ENCODE assay signal across 8 mouse cellular contexts in the genomic region with DNA sequence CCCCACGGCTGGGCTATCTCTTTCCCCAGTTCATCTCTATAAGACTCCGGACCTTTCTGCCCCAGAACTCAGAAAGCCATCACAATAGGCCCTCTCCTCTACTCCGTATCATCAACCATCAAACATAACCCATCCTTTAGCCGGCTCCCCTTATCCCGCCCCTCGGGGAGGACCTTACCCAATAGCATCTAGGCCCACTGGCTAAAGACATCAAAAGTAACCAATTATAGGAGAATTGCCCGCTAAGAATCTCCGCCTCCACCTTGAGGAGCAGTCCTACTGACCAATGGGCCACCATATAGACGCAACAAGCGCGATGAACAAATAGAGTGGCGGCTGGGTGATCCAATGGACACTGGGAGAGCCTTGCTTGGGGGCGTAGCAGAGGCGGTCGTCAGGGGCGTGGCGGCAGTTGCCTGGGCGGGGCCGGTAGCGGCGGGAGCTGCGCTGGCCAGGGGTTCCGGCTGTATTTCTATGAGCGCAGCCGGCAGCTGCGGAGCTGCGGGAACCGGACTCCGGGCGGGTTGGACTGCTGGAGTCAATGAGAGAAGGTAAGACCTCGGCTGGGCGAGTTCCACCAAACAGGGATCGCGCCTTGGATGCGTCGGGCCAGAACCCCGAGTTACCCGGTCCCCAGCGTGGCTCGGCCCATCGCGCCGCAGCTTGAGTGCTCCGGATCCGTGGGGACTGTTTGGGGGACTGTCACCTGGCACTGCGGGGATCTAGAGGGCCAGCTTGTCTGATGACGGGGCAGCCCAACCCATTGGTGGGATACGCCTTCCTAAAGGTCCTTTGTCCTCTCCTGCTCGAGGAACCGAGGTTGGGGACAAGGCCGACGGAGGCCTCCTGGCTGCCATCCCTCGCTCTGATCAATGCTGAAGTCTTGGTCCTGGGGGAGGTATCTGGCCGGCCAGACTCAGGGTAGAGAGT. TPM values are rescaled to one million over a fixed set of nuclear protein-coding genes. Genes with fewer than 3 reads are reported as not detected.
DNase-seq lines count a peak whose midpoint lies in the region; ATAC-seq and TF ChIP-seq lines count a peak whose summit lies in the region.

A gene (plus strand): TSS at position 411 of the 930 bp plus-strand sequence.

- H3K36me3 ChIP-seq in embryonic facial prominence, embryonic 15.5 days, result no peaks in the 10 kb centered on the region
- no peaks in the 10 kb centered on the region for H3K36me3 ChIP-seq in limb, embryonic 14.5 days (ENCODE audit: control insufficient read depth, insufficient read depth, low read length)
- H3K36me3 ChIP-seq in midbrain, postnatal 0 days (ENCODE audit: insufficient read depth, low read length), result no peaks in the 10 kb centered on the region

- H3K27me3 ChIP-seq in embryonic facial prominence, embryonic 15.5 days, result no peaks in the 10 kb centered on the region
- no peaks in the 10 kb centered on the region for H3K27me3 ChIP-seq in limb, embryonic 14.5 days (ENCODE audit: control insufficient read depth, insufficient read depth, low read length)
- no peaks in the 10 kb centered on the region for H3K27me3 ChIP-seq in midbrain, postnatal 0 days (ENCODE audit: insufficient read depth, low read length)

- peak within 1 kb of the TSS; percentile 96 for H3K4me3 ChIP-seq in bone marrow, adult 2 months (replicated peaks; ENCODE audit: control insufficient read depth, low read depth, low read length)
- peak within 1 kb of the TSS; percentile 80 for H3K4me3 ChIP-seq in embryonic facial prominence, embryonic 15.5 days (replicated peaks)
- H3K4me3 ChIP-seq in limb, embryonic 14.5 days (replicated peaks; ENCODE audit: low read length), result peak within 1 kb of the TSS; percentile 55
- peak within 1 kb of the TSS; percentile 73 for H3K4me3 ChIP-seq in midbrain, postnatal 0 days (ENCODE audit: low read depth, low read length)

- peak; percentile 84; the same call in 1 of the 2 replicates for TF ChIP-seq POLR2A in bone marrow, adult 2 months (IDR thresholded peaks at IDR 0.05; ENCODE audit: borderline replicate concordance, control insufficient read depth, low read depth, low read length)
- peak; percentile 47; the same call in 1 of the 2 replicates for TF ChIP-seq POLR2A in limb, embryonic 14.5 days (IDR thresholded peaks at IDR 0.05; ENCODE audit: borderline replicate concordance, extremely low read depth, insufficient read depth, insufficient read length)

- peak within 1 kb of the TSS; percentile 70 for H3K27ac ChIP-seq in bone marrow, adult 2 months (ENCODE audit: control insufficient read depth, insufficient read depth, low read depth, low read length, poor library complexity)
- peak within 1 kb of the TSS; percentile 78; the same call in 1 of the 2 replicates for H3K27ac ChIP-seq in embryonic facial prominence, embryonic 15.5 days (replicated peaks)
- H3K27ac ChIP-seq in limb, embryonic 14.5 days (replicated peaks; ENCODE audit: low read depth, low read length), result peak within 1 kb of the TSS; percentile 40
- H3K27ac ChIP-seq in midbrain, postnatal 0 days (ENCODE audit: low read depth, low read length), result peak within 1 kb of the TSS; percentile 79

- peak within 1 kb of the TSS; percentile 67 for H3K9ac ChIP-seq in embryonic facial prominence, embryonic 15.5 days
- peak within 1 kb of the TSS; percentile 70 for H3K9ac ChIP-seq in limb, embryonic 14.5 days (ENCODE audit: low read depth, low read length, severe bottlenecking)
- H3K9ac ChIP-seq in midbrain, postnatal 0 days (replicated peaks; ENCODE audit: low read length, poor library complexity, severe bottlenecking), result peak within 1 kb of the TSS; percentile 94

- TF ChIP-seq CTCF in bone marrow, adult 2 months (IDR thresholded peaks at IDR 0.05; ENCODE audit: control insufficient read depth, insufficient read depth, low read length), result no peak
- no peak for TF ChIP-seq CTCF in midbrain, postnatal 0 days (IDR thresholded peaks at IDR 0.05)

- ATAC-seq in embryonic facial prominence, embryonic 15.5 days (ENCODE audit: insufficient number of reproducible peaks, low FRiP score, low TSS enrichment, low read depth), result peak; percentile 100
- ATAC-seq in limb, embryonic 14.5 days (ENCODE audit: low FRiP score, low read depth), result peak; percentile 100
- peak; percentile 100 for ATAC-seq in midbrain, postnatal 0 days (ENCODE audit: low FRiP score)

- under 1% methylated on average over 54 of the region's 54 CpGs for WGBS in bone marrow, adult 2 months
- under 1% methylated on average over 54 of the region's 54 CpGs for WGBS in embryonic facial prominence, embryonic 15.5 days
- WGBS in limb, embryonic 14.5 days, result 2% methylated on average over 52 of the region's 54 CpGs
- under 1% methylated on average over 54 of the region's 54 CpGs for WGBS in midbrain, postnatal 0 days

- H3K9me3 ChIP-seq in embryonic facial prominence, embryonic 15.5 days (replicated peaks), result no peaks in the 10 kb centered on the region
- no peaks in the 10 kb centered on the region for H3K9me3 ChIP-seq in limb, embryonic 14.5 days (ENCODE audit: control insufficient read depth, low read length)
- H3K9me3 ChIP-seq in midbrain, postnatal 0 days (ENCODE audit: low read length), result no peaks in the 10 kb centered on the region

- H3K4me2 ChIP-seq in embryonic facial prominence, embryonic 15.5 days (replicated peaks), result peak within 1 kb of the TSS; percentile 69
- peak within 1 kb of the TSS; percentile 81 for H3K4me2 ChIP-seq in limb, embryonic 14.5 days (replicated peaks; ENCODE audit: low read depth, low read length, severe bottlenecking)
- H3K4me2 ChIP-seq in midbrain, postnatal 0 days (ENCODE audit: low read depth, low read length, poor library complexity, severe bottlenecking), result peak within 1 kb of the TSS; percentile 86

- H3K4me1 ChIP-seq in bone marrow, adult 2 months (ENCODE audit: control insufficient read depth, insufficient read depth, low read length), result peaks cover 12% of the 10 kb centered on the region
- peaks cover 36% of the 10 kb centered on the region for H3K4me1 ChIP-seq in embryonic facial prominence, embryonic 15.5 days
- peaks cover 9% of the 10 kb centered on the region for H3K4me1 ChIP-seq in limb, embryonic 14.5 days (ENCODE audit: control insufficient read depth, insufficient read depth, low read length)
- peaks cover 19% of the 10 kb centered on the region; the same call in 1 of the 2 replicates for H3K4me1 ChIP-seq in midbrain, postnatal 0 days (ENCODE audit: insufficient read depth, low read length)

- DNase-seq in 416B (ENCODE audit: low read depth), result peak; percentile 100
- peak; percentile 100 for DNase-seq in heart, adult 8-10 months (ENCODE audit: low spot score)
- peak; percentile 100 for DNase-seq in kidney, adult 9 months
- peak; percentile 100 for DNase-seq in limb, embryonic 14.5 days (ENCODE audit: low spot score)
- peak; percentile 100 for DNase-seq in midbrain, postnatal 0 days (ENCODE audit: low spot score)
- DNase-seq in spleen, postnatal 14 days (ENCODE audit: low spot score in 2 of 2), result peak; percentile 100

RNA-seq across cellular contexts. Expression of the gene that starts here (rescaled TPM):
- polyA plus RNA-seq in bone marrow, adult 2 months (2011; ENCODE audit: insufficient read depth, insufficient read length, low replicate concordance, missing spikeins), result 7.2 and 13.6 TPM in 2 replicates
- polyA plus RNA-seq in embryonic facial prominence, embryonic 15.5 days (2015; fragmentation: Nextera tagmentation; extraction: Ambion mirVana), result 12.8 and 13.6 TPM in 2 replicates
- 10 to 100 TPM; 25.5 to 43.7 (median 29.9) TPM for total RNA-seq in heart, adult 8-10 months (2022)
- 7.8 and 9.5 TPM in 2 replicates for polyA plus RNA-seq in limb, embryonic 14.5 days (2012; rRNA removed)
- 10.9 and 13.0 TPM in 2 replicates for polyA plus RNA-seq in limb, embryonic 14.5 days (2014; fragmentation: Nextera tagmentation; extraction: Ambion mirVana)
- total RNA-seq in midbrain, postnatal 0 days (2014; rRNA removed), result 83.2 and 85.7 TPM in 2 replicates
- polyA plus RNA-seq in midbrain, postnatal 0 days (2015; fragmentation: Nextera tagmentation; extraction: Ambion mirVana), result 18.1 and 23.0 TPM in 2 replicates

Comparison
In these comparisons a context has a peak if more than half of its experiments do, and no peak if none do; other contexts are left out.
1. Peak in every context shown above with its lines: DNase-seq, ATAC-seq, H3K4me3 ChIP-seq and H3K27ac ChIP-seq.